Mouse (Mus musculus) layer of hippocampus, postnatal 10 days (tissue): ENCODE results near the gene Ngdn. TPM values are rescaled to one million over a fixed set of nuclear protein-coding genes. Genes with fewer than 3 reads are reported as not detected.
"Not testable (repeated sequence)": the region's sequence is repeated elsewhere in the genome, so short reads cannot be mapped to it uniquely, and the experiment has no call there.

Source experiments
- DNase-seq, 2 experiments: peaks; one replicate each; pipeline ENCODE4 v3.0.0; 2021; ENCODE audit warnings: low spot score in 2 of 2
- long read RNA-seq: library from polyadenylated mRNA; stranded (forward); transcript quantifications from one replicate; pipeline ENCODE4 v2.0.0, GENCODE M21; 2023
- total RNA-seq, 2 experiments: library from RNA; stranded (reverse); gene quantifications; 2 replicates each; pipeline ENCODE4 v1.2.3; 2021

The Ngdn gene
- total RNA-seq = 10 to 100 TPM; 30.0 to 39.1 TPM
- long read RNA-seq, transcript Ngdn-201 (11 exons, 1,200 nt) = major isoform, 72 of 82 reads
- long read RNA-seq, partial matches to known transcripts = 5 of 82 reads
- long read RNA-seq, other reads (novel, unspliced or antisense) = 5 of 82 reads

GRCm38 (mm10) chr14:55014991-55015766 is at the start of gene Ngdn:
Gene Ngdn, plus strand, starts transcription at chr14:55015454.
- peak; percentile 100 for DNase-seq

- DNase-seq = no peak
Observed at GRCm38 (mm10) chr14:54965631-54966030, 49.6 kb upstream of the Ngdn start.

- DNase-seq = no peak
Observed at GRCm38 (mm10) chr14:54966320-54966977, 48.8 kb upstream of the Ngdn start, which contains the start of gene Myh6. Gene Myh6, minus strand, starts transcription at chr14:54966927.

- no peak for DNase-seq
Observed at GRCm38 (mm10) chr14:54967874-54968273, 47.4 kb upstream of the Ngdn start.

GRCm38 (mm10) chr14:54968344-54968743 is 46.9 kb upstream of the Ngdn start:
- DNase-seq = no peak

GRCm38 (mm10) chr14:54972786-54973185 is 42.5 kb upstream of the Ngdn start:
- DNase-seq = not testable (repeated sequence)

GRCm38 (mm10) chr14:54974068-54974791 is 41.0 kb upstream of the Ngdn start:
- DNase-seq = no peak

GRCm38 (mm10) chr14:54976633-54977032 is 38.6 kb upstream of the Ngdn start, which contains the start of gene Gm17428:
Gene Gm17428, plus strand, starts transcription at chr14:54976933.
- DNase-seq = no peak

- no peak for DNase-seq
Observed at GRCm38 (mm10) chr14:54978664-54979063, 36.6 kb upstream of the Ngdn start.

GRCm38 (mm10) chr14:54981934-54982333 is 33.3 kb upstream of the Ngdn start:
- DNase-seq = no peak

GRCm38 (mm10) chr14:54988350-54988874 is 26.8 kb upstream of the Ngdn start:
- DNase-seq = not testable (repeated sequence)

GRCm38 (mm10) chr14:54988882-54989281 is 26.4 kb upstream of the Ngdn start:
- no peak for DNase-seq

- DNase-seq = no peak
Observed at GRCm38 (mm10) chr14:54989886-54990441, 25.3 kb upstream of the Ngdn start.

- DNase-seq = no peak
Observed at GRCm38 (mm10) chr14:54992196-54992595, 23.1 kb upstream of the Ngdn start.

- DNase-seq = no peak
Observed at GRCm38 (mm10) chr14:54993636-54994035, 21.6 kb upstream of the Ngdn start.

- no peak for DNase-seq
Observed at GRCm38 (mm10) chr14:54994136-54994868, 21.0 kb upstream of the Ngdn start, which contains the start of gene Myh7. Gene Myh7, minus strand, starts transcription at chr14:54994626.

GRCm38 (mm10) chr14:54994869-54995186 is 20.4 kb upstream of the Ngdn start:
- DNase-seq = no peak

GRCm38 (mm10) chr14:54995457-54996138 is 19.7 kb upstream of the Ngdn start:
- DNase-seq = peak; percentile 58 to 68

GRCm38 (mm10) chr14:54996793-54997192 is 18.5 kb upstream of the Ngdn start:
- DNase-seq = no peak

GRCm38 (mm10) chr14:54997297-54997696 is 18.0 kb upstream of the Ngdn start:
- no peak for DNase-seq
